Mouse (Mus musculus) embryonic facial prominence, embryonic 12.5 days (tissue): Measurements from ENCODE around the gene Kcng4. TPM values are rescaled to one million over a fixed set of nuclear protein-coding genes. Genes with fewer than 3 reads are reported as not detected.
A peak's percentile ranks its signal among the peaks of the same experiment; 100 is the strongest.

Source experiments
- ATAC-seq: fragments of 200-750 bp; cut with Nextera tagmentation; 2 replicates; pipeline ENCODE4 v1.8.0; 2017; ENCODE audit not compliant: insufficient number of reproducible peaks, insufficient read depth, low FRiP score, low TSS enrichment
- H3K27ac ChIP-seq: fragments of 300-500 bp; sonication (generic); 2 replicates; pipeline ENCODE4 v1.5.1; 2016; ENCODE audit warnings: mild to moderate bottlenecking
- H3K27me3 ChIP-seq: fragments of 300-500 bp; sonication (generic); 2 replicates; pipeline ENCODE4 v1.6.1; 2016; ENCODE audit warnings: mild to moderate bottlenecking, moderate library complexity
- H3K36me3 ChIP-seq: fragments of 300-500 bp; sonication (generic); 2 replicates; pipeline ENCODE4 v1.6.1; 2016; ENCODE audit warnings: mild to moderate bottlenecking
- H3K4me1 ChIP-seq: fragments of 300-500 bp; sonication (generic); 2 replicates; pipeline ENCODE4 v1.6.1; 2016
- H3K4me2 ChIP-seq: fragments of 300-500 bp; sonication (generic); replicated peaks from 2 replicates; pipeline ENCODE4 v1.6.1; 2016; ENCODE audit warnings: mild to moderate bottlenecking, moderate library complexity
- H3K4me3 ChIP-seq: fragments of 300-500 bp; sonication (generic); 2 replicates; pipeline ENCODE4 v1.5.1; 2016; ENCODE audit warnings: mild to moderate bottlenecking
- H3K9ac ChIP-seq: fragments of 300-500 bp; sonication (generic); 2 replicates; pipeline ENCODE4 v1.6.1; 2016; ENCODE audit warnings: mild to moderate bottlenecking, moderate library complexity
- H3K9me3 ChIP-seq: fragments of 300-500 bp; sonication (generic); 2 replicates; pipeline ENCODE4 v1.6.1; 2016; ENCODE audit warnings: mild to moderate bottlenecking, moderate library complexity
- WGBS: fragments of 180-500 bp; shearing (Covaris S2); methylation state at CpG from one replicate; pipeline ENCODE4 v1.1.7; 2016; 5-methylcytosine and 5-hydroxymethylcytosine counted together
- polyA plus RNA-seq: library from polyadenylated mRNA; unstranded; fragments of >200 nt; fragmentation: Nextera tagmentation; extraction: Ambion mirVana; gene quantifications from 2 replicates; pipeline ENCODE4 v1.2.1, GENCODE M21; 2016

Kcng4 gene
- polyA plus RNA-seq, 1 experiment from 2014 or later, result 0.08 TPM

DNA sequence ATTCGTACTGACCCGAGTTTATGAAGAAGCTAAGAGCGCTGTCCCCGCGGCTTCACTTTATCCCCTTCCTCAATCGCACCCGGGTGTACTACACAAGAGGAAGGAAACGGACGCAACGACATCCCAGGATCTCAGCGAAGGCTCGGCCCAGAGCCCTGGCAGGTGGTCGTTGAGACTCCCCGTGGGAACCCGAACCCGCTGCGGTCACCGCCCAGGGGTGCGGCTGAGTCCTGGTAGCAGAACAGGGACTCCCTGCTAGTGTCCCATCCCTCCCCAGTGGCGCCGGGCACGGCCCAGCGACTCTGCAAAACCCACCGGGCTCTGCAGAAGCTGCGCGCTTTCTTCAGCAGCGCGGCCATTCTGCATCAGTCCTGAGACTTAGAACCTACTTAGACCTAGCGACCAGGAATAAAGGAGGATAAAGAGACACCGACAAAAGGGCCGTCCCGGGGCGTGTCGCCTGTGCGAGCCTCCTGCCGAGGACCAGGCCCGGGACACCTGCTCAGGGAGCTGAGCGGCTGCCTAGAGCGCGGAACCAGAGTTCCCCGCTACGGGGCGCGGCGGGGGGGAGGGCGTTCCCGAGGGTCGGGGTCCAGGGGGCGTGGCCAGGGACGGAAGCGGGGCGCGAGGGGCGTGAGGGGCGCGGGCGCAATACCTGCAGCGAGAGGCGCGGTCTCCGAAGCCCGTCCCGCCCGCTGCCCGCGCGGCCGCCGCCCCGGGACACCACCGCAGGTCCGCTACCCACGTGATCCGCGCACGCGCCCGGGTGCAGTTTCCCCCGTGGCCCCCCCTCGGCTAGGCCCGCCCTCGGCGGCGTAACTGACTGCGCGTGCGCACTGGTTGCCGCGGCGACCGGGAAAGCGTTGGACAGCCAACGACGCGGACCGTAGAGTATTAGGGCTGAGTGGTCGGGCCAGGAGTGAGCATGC is 60.8 kb downstream of the Kcng4 start, which contains the start of the genes Hsdl1 and Dnaaf1:
TSS of gene Hsdl1 (minus strand) at position 747 of the 929 bp plus-strand sequence.
TSS of gene Dnaaf1 (plus strand) at position 799 of the 929 bp plus-strand sequence.
- H3K4me2 ChIP-seq, result peak within 1 kb of the TSS; percentile 98
- H3K4me1 ChIP-seq, result peaks cover 17% of the 10 kb centered on the region
- no peaks in the 10 kb centered on the region for H3K36me3 ChIP-seq
- H3K27me3 ChIP-seq, result peaks cover 33% of the 10 kb centered on the region
- peak; percentile 73 for ATAC-seq
- H3K27ac ChIP-seq, result peak within 1 kb of the TSS; percentile 37
- H3K9me3 ChIP-seq, result no peaks in the 10 kb centered on the region
- WGBS, result under 1% methylated on average over 81 of the region's 97 CpGs
- peak within 1 kb of the TSS; percentile 77 for H3K9ac ChIP-seq
- peak within 1 kb of the TSS; percentile 80 for H3K4me3 ChIP-seq

Other genes with a start within 250 kb of the Kcng4 start
- 12.5 and 14.7 TPM in 2 replicates for gene Mlycd, start 240.8 kb downstream of the Kcng4 start, polyA plus RNA-seq
- 0.43 and 0.56 TPM in 2 replicates for gene Osgin1, start 201.6 kb downstream of the Kcng4 start, polyA plus RNA-seq
- 10.7 and 12.5 TPM in 2 replicates for gene Necab2, start 189.0 kb downstream of the Kcng4 start, polyA plus RNA-seq
- 1.7 and 3.3 TPM in 2 replicates for gene Slc38a8, start 134.0 kb downstream of the Kcng4 start, polyA plus RNA-seq
- gene Mbtps1, start 76.9 kb downstream of the Kcng4 start, polyA plus RNA-seq, result 147 TPM in 2 replicates
- 37.2 and 39.5 TPM in 2 replicates for gene Hsdl1, start 60.5 kb downstream of the Kcng4 start, polyA plus RNA-seq
- gene Dnaaf1, start 60.4 kb downstream of the Kcng4 start, polyA plus RNA-seq, result 0.09 TPM in 1 of 2 replicates, not detected in the other
- gene Taf1c, start 30.5 kb downstream of the Kcng4 start, polyA plus RNA-seq, result 15.2 and 15.5 TPM in 2 replicates
- gene Adad2, start 22.9 kb downstream of the Kcng4 start, polyA plus RNA-seq, result 0.10 and 0.23 TPM in 2 replicates
- gene Wfdc1, start 30.7 kb upstream of the Kcng4 start, polyA plus RNA-seq, result 4.3 and 5.6 TPM in 2 replicates
- gene Atp2c2, start 64.3 kb upstream of the Kcng4 start, polyA plus RNA-seq, result 1.1 and 1.9 TPM in 2 replicates
- gene Tldc1, start 142.7 kb upstream of the Kcng4 start, polyA plus RNA-seq, result 11.6 and 14.4 TPM in 2 replicates
- 85.9 and 130 TPM in 2 replicates for gene Cotl1, start 204.9 kb upstream of the Kcng4 start, polyA plus RNA-seq
- 11.0 and 12.5 TPM in 2 replicates for gene Klhl36, start 226.6 kb upstream of the Kcng4 start, polyA plus RNA-seq